Mouse (Mus musculus): Measurements from ENCODE around the gene Abcb9.

GRCm38 (mm10) chr5:124025587-124026441 lies 69.8 kb downstream of the Abcb9 start:
- TF ChIP-seq CTCF (IDR thresholded peaks at IDR 0.05; ENCODE audit: low read depth) (no peak), EP300 (IDR thresholded peaks at IDR 0.05; ENCODE audit: low read depth) (no peak)
